Mouse (Mus musculus) heart, embryonic 12.5 days (tissue): ENCODE data around the gene Btn2a2. TPM values are rescaled to one million over a fixed set of nuclear protein-coding genes. Genes with fewer than 3 reads are reported as not detected.
A peak's percentile ranks its signal among the peaks of the same experiment; 100 is the strongest.

Experiments
- ATAC-seq: fragments of 200-750 bp; cut with Nextera tagmentation; 2 replicates; pipeline ENCODE4 v1.8.0; 2017; ENCODE audit warnings: moderate TSS enrichment, moderate library complexity; ENCODE audit not compliant: insufficient number of reproducible peaks, low FRiP score
- H3K27ac ChIP-seq: fragments of 300-500 bp; sonication (generic); 2 replicates; pipeline ENCODE4 v1.5.1; 2016; ENCODE audit warnings: mild to moderate bottlenecking, moderate library complexity; ENCODE audit not compliant: poor library complexity, severe bottlenecking
- H3K27me3 ChIP-seq: fragments of 300-500 bp; sonication (generic); replicated peaks from 2 replicates; pipeline ENCODE4 v1.6.1; 2016; ENCODE audit warnings: mild to moderate bottlenecking, moderate library complexity
- H3K36me3 ChIP-seq: fragments of 300-500 bp; sonication (generic); 2 replicates; pipeline ENCODE4 v1.6.1; 2016; ENCODE audit warnings: mild to moderate bottlenecking, moderate library complexity
- H3K4me1 ChIP-seq: fragments of 300-500 bp; sonication (generic); replicated peaks from 2 replicates; pipeline ENCODE4 v1.6.1; 2016; ENCODE audit warnings: mild to moderate bottlenecking
- H3K4me2 ChIP-seq: fragments of 300-500 bp; sonication (generic); 2 replicates; pipeline ENCODE4 v1.6.1; 2016; ENCODE audit warnings: mild to moderate bottlenecking, moderate library complexity
- H3K4me3 ChIP-seq: fragments of 300-500 bp; sonication (generic); 2 replicates; pipeline ENCODE4 v1.5.1; 2016; ENCODE audit warnings: mild to moderate bottlenecking
- H3K9ac ChIP-seq: fragments of 300-500 bp; sonication (generic); 2 replicates; pipeline ENCODE4 v1.6.1; 2016; ENCODE audit warnings: mild to moderate bottlenecking, moderate library complexity
- H3K9me3 ChIP-seq: fragments of 300-500 bp; sonication (generic); replicated peaks from 2 replicates; pipeline ENCODE4 v1.6.1; 2016; ENCODE audit warnings: mild to moderate bottlenecking, moderate library complexity
- WGBS: fragments of 180-500 bp; shearing (Covaris S2); methylation state at CpG from one replicate; pipeline ENCODE4 v1.1.7; 2016; 5-methylcytosine and 5-hydroxymethylcytosine counted together
- polyA plus RNA-seq: library from polyadenylated mRNA; unstranded; fragments of >200 nt; fragmentation: Nextera tagmentation; extraction: Ambion mirVana; gene quantifications from 2 replicates; pipeline ENCODE4 v1.2.1, GENCODE M21; 2016

The Btn2a2 gene
- polyA plus RNA-seq, 1 experiment from 2014 or later = 0.45 TPM

DNA sequence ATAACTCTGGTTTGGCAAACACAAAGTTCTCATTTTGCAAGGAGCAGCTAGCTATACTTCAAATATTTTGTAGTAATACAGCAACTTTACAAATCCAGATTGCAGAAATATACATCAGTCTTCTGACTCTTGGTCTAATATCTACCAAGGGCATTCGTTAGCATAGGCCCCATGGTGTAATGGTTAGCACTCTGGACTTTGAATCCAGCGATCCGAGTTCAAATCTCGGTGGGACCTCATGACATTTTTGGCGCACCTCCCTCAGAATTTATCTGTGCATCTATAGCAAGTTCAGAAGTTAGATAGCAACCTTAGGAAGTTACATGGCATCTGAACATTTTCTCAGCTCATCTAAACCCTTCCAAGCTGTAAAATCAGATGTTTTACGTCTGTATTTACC lies 30.2 kb upstream of the Btn2a2 start:
- no peaks in the 10 kb centered on the region for H3K9me3 ChIP-seq
- 0 out of 2 replicates have a peak overlapping the region, but pooled peaks have one; percentile 45 for H3K9ac ChIP-seq
- no peaks in the 10 kb centered on the region for H3K36me3 ChIP-seq
- WGBS = 1% methylated on average over 6 of the region's 6 CpGs
- H3K27me3 ChIP-seq = no peaks in the 10 kb centered on the region
- H3K4me1 ChIP-seq = 0 out of 2 replicates have a peak, but pooled peaks cover 8% of the 10 kb centered on the region
- H3K4me3 ChIP-seq = peak overlapping the region; percentile 49
- peak overlapping the region; percentile 43; the same call in 1 of the 2 replicates for H3K27ac ChIP-seq
- peak; percentile 58; the same call in 1 of the 2 replicates for ATAC-seq
- peak overlapping the region; percentile 66 for H3K4me2 ChIP-seq

DNA sequence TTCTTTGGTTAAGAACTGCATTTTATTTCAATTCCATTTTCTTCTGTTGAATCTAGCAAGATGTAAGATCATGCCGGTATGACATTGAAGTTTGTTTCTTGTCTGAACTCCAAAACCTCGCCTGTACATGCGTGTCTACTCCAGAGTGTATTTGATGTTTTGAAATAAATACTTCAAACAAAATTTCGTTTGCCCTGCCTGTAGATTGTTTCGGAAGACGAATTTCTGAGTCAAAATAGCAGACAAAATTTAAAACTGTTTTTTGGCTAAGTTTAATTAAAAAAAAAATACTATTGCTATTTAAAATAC lies 29.6 kb upstream of the Btn2a2 start:
- H3K9ac ChIP-seq = peak overlapping the region; percentile 48; the same call in 1 of the 2 replicates
- under 1% methylated on average over 6 of the region's 6 CpGs for WGBS
- no peaks in the 10 kb centered on the region for H3K27me3 ChIP-seq
- H3K4me3 ChIP-seq = peak overlapping the region; percentile 59
- 0 out of 2 replicates have a peak, but pooled peaks cover 8% of the 10 kb centered on the region for H3K4me1 ChIP-seq
- peak overlapping the region; percentile 80 for H3K4me2 ChIP-seq
- no peaks in the 10 kb centered on the region for H3K36me3 ChIP-seq
- ATAC-seq = no peak
- H3K27ac ChIP-seq = no peak overlapping the region
- H3K9me3 ChIP-seq = no peaks in the 10 kb centered on the region

DNA sequence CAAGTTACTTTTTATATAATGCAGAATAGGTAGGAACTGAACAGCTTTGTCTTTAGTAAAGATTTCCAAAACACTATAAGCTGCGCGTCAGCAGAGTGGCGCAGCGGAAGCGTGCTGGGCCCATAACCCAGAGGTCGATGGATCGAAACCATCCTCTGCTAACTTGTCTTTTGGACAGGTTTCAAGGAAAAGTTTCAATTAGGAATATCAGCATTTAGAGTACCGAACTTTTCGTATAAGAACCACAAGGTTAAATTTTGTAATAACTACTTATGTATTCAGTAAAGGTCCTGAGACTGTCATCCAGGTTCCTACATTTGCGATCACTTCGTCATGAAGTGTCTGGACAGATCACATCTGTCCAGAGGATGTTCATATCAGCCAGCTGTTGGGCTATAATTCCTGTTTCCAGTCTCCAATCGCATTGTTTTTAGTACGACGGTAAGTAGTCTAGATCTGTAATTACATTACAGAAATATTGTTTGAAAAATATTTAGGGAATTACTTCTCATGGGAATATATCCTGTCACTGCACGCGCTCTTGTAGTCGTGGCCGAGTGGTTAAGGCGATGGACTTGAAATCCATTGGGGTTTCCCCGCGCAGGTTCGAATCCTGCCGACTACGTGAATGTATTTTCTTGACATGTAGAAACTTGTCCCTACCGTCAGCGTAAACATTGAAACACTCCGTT lies 29.1 kb upstream of the Btn2a2 start:
- WGBS = under 1% methylated on average over 27 of the region's 27 CpGs
- ATAC-seq = peak; percentile 86
- no peaks in the 10 kb centered on the region for H3K36me3 ChIP-seq
- H3K9ac ChIP-seq = peak overlapping the region; percentile 48; the same call in 1 of the 2 replicates
- 0 out of 2 replicates have a peak, but pooled peaks cover 8% of the 10 kb centered on the region for H3K4me1 ChIP-seq
- peak overlapping the region; percentile 70 for H3K27ac ChIP-seq
- H3K4me3 ChIP-seq = peak overlapping the region; percentile 59
- no peaks in the 10 kb centered on the region for H3K9me3 ChIP-seq
- no peaks in the 10 kb centered on the region for H3K27me3 ChIP-seq
- peak overlapping the region; percentile 80 for H3K4me2 ChIP-seq

DNA sequence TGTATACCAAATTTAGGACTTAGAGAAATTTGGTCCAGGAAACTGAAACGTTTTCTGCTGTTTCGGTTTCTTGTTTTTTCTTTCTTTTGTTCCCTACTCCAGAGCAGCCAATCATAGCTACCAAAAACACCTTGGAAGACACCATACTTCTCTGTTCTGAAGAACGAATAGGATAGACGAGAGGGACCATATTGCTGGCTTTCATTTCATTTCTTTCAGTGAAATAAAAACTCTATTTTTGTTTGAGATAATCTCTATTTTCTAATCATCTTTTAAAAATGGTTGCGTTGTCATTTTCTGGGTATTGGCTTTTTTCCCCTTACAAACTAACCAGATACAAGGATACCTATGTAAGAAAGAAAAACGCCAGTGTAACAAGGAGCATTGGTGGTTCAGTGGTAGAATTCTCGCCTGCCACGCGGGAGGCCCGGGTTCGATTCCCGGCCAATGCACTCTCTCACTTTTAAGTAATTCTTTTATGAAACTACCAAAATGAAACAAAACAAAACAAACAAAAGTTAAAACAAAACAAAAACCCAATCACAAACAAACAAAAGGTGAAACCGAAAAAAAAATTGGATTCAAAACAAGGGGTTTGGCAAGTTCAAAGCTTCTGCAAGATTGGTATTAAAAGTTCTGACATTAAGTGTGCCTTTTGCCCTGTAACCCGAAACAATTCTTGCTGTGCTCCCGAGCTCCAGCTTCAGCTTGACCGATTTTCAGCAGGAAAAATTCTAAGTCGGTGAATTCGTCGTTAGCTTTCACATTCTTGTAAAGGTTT lies 28.4 kb upstream of the Btn2a2 start:
- WGBS = under 1% methylated on average over 19 of the region's 19 CpGs
- ATAC-seq = peak; percentile 60
- Histone ChIP-seq H3K4me3 (peak overlapping the region; percentile 59), H3K27me3 (no peaks in the 10 kb centered on the region), H3K4me1 (0 out of 2 replicates have a peak, but pooled peaks cover 8% of the 10 kb centered on the region), H3K9ac (no peak overlapping the region), H3K27ac (peak overlapping the region; percentile 70), H3K4me2 (peak overlapping the region; percentile 80), H3K36me3 (no peaks in the 10 kb centered on the region), H3K9me3 (no peaks in the 10 kb centered on the region)

DNA sequence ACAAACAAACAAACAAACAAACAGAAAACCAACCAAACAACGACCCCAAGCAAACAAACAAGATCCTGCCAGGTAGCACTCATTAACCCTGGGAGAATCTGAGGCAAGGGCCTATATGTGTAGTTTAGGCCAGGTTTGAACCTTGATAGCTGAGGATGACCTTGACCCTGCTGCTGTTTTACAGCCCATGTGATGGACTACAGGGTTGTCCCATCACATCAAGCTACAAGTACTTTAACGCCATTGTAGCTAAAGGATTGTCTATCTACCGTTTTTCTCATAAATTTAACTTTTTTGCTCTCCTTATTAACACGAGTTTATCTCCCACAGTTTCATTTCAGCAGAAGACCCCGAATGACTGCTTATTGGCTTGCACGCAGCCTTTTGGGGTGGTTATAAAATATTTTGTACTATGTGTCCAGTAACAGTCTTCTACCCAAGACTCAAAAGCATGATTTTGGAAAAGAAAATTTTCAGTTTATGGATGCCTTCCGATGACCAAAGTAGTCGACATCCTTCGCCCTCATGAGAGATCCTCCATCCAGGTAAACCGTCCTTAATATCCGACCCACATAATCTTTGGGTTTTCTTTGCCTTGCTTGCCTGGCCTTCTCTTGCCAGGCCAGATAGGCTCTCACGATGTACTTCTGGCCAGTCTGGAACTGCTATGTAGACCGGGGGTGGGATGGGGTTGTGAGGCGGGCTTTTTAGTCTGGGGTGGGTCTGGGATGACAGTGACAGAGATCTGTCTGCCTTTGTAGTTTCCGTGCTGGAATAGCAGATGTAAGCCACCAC lies 27.4 kb upstream of the Btn2a2 start:
- H3K4me3 ChIP-seq = peak overlapping the region; percentile 40
- H3K4me2 ChIP-seq = peak overlapping the region; percentile 64
- no peak for ATAC-seq
- no peak overlapping the region for H3K27ac ChIP-seq
- H3K9ac ChIP-seq = peak overlapping the region; percentile 43; the same call in 1 of the 2 replicates
- H3K36me3 ChIP-seq = no peaks in the 10 kb centered on the region
- H3K4me1 ChIP-seq = 0 out of 2 replicates have a peak, but pooled peaks cover 8% of the 10 kb centered on the region
- no peaks in the 10 kb centered on the region for H3K9me3 ChIP-seq
- H3K27me3 ChIP-seq = no peaks in the 10 kb centered on the region
- WGBS = 48% methylated on average over 15 of the region's 15 CpGs

DNA sequence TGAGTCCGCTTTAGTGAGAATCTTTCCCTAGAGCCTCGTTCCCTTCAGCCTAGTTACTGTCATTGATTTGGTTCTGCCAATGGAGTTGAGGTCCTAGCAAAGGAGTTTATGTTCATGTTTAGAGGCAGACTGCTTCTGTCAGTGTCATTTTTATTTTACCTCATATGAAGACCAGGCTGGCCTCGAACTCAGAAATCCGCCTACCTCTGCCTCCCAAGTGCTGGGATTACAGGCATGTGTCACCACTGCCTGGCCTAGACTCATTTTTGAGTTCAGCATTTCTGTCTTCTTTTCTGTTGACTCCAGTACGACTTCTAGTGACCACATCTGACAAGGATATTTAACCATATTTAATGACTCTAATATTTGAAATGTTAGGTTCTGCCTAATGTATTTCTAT lies 26.6 kb upstream of the Btn2a2 start:
- H3K36me3 ChIP-seq = no peaks in the 10 kb centered on the region
- no peaks in the 10 kb centered on the region for H3K9me3 ChIP-seq
- H3K4me1 ChIP-seq = peaks cover 14% of the 10 kb centered on the region
- no peak overlapping the region for H3K9ac ChIP-seq
- no peak overlapping the region for H3K4me3 ChIP-seq
- H3K4me2 ChIP-seq = no peak overlapping the region
- no peak for ATAC-seq
- H3K27me3 ChIP-seq = no peaks in the 10 kb centered on the region
- 76% methylated on average over 5 of the region's 5 CpGs for WGBS
- no peak overlapping the region for H3K27ac ChIP-seq

DNA sequence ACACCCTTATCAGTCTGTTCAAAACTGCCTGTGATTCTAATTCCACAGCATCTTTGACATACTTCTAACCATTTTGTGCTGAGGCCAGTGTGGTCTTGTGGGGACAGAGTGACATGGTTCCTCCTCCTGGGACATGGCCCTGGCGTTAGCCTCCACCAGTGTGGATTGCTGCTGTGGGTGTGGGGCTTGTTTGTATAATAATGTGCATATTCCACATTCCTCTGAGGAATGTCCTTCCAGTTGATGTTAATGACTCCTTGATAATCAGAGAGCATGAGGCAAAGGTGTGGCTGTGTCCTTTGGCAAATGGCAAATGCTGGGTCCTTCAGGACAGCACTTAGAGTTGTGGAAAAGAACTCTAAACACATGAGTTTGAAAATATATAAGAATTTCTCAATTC lies 24.9 kb upstream of the Btn2a2 start:
- Histone ChIP-seq H3K4me3 (no peak overlapping the region), H3K27me3 (no peaks in the 10 kb centered on the region), H3K27ac (no peak overlapping the region), H3K36me3 (no peaks in the 10 kb centered on the region), H3K9me3 (no peaks in the 10 kb centered on the region), H3K9ac (no peak overlapping the region), H3K4me1 (peaks cover 15% of the 10 kb centered on the region), H3K4me2 (no peak overlapping the region)
- ATAC-seq = no peak
- 95% methylated on average over 1 of the region's 1 CpGs for WGBS

DNA sequence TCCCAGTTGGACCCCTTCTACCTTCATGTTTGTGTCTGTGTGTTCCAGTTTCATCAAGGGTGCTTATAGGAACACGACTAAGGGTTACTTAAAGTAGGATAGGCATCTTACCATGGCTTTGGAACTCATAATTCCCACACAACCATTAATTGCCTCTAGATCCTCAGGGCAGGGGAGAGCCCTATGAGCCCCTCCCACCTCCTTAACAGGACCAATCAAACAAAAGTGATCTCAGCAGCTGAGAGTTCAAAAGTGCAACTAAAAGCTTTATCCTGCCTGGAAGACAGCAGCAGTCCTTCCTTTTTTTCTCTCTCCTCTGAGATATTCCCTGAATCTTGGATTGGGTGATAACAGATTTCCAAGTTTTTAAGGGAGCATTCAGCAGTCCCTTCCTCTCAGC lies 21.5 kb upstream of the Btn2a2 start:
- Histone ChIP-seq H3K4me2 (no peak overlapping the region), H3K9ac (no peak overlapping the region), H3K27ac (no peak overlapping the region), H3K27me3 (no peaks in the 10 kb centered on the region), H3K4me1 (peaks cover 29% of the 10 kb centered on the region), H3K36me3 (no peaks in the 10 kb centered on the region), H3K9me3 (no peaks in the 10 kb centered on the region), H3K4me3 (no peak overlapping the region)
- ATAC-seq = no peak
- 39% methylated on average over 1 of the region's 1 CpGs for WGBS

DNA sequence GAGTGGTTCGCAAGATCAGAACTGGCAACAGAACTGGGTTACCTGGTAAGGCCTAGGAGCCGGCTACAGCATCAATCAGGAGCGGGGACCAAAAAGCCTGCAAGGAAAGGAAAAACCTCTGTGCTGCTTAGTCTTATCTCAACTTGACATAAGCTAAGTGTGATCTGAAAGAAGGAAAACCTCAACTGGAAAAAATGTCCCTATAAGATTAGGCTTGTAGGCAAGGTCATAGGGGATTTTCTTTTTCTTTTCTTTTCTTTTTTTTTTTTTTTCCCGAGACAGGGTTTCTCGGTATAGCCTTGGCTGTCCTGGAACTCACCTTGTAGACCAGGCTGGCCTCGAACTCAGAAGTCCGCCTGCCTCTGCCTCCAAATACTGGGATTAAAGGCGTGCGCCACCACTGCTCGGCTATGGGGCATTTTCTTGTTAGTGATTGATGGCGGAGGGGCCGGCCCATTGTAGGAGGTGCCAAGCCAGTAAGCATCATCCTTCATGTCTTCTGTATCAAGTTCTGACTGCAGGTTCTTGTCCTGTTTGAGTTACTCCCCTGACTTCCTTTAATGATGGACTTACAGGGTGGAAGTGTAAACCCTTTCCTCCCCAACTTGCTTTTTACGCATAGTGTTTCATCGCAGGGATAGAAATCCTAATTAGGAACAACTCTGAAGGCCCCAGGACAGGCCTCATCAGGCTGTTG lies 18.3 kb upstream of the Btn2a2 start:
- Histone ChIP-seq H3K4me3 (peak overlapping the region; percentile 50), H3K36me3 (no peaks in the 10 kb centered on the region), H3K27me3 (no peaks in the 10 kb centered on the region), H3K9ac (no peak overlapping the region), H3K9me3 (no peaks in the 10 kb centered on the region), H3K27ac (no peak overlapping the region), H3K4me1 (peaks cover 37% of the 10 kb centered on the region), H3K4me2 (peak overlapping the region; percentile 79)
- no peak for ATAC-seq
- 15% methylated on average over 14 of the region's 14 CpGs for WGBS

DNA sequence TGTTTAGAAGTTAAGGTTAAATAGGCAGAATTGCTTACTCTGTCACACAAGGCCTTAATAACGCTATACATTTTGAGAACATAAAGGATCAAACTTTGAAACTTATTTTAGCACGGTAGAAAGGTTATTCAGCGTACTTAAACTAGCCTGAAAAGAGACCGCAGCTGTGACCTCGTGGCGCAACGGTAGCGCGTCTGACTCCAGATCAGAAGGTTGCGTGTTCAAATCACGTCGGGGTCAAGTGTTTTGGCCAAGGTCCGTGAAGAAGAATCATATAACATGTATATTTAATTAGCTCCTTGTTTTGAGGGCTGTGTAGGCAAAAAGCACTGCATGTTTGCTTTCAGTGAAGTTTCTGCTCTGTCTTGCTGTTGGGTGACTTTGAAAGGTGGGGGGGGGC lies 17.7 kb upstream of the Btn2a2 start:
- peak; percentile 58; the same call in 1 of the 2 replicates for ATAC-seq
- 5% methylated on average over 13 of the region's 13 CpGs for WGBS
- Histone ChIP-seq H3K4me3 (peak overlapping the region; percentile 50), H3K9me3 (no peaks in the 10 kb centered on the region), H3K9ac (peak overlapping the region; percentile 71; the same call in 1 of the 2 replicates), H3K36me3 (no peaks in the 10 kb centered on the region), H3K4me1 (peaks cover 38% of the 10 kb centered on the region), H3K4me2 (peak overlapping the region; percentile 79), H3K27ac (no peak overlapping the region), H3K27me3 (no peaks in the 10 kb centered on the region)
